Mouse (Mus musculus) neural tube, embryonic 13.5 days (tissue): Measurements from ENCODE around the gene Ldhb. TPM values are rescaled to one million over a fixed set of nuclear protein-coding genes. Genes with fewer than 3 reads are reported as not detected.
"Not testable (repeated sequence)": the region's sequence is repeated elsewhere in the genome, so short reads cannot be mapped to it uniquely, and the experiment has no call there.

Experiments
- ATAC-seq: fragments of 200-750 bp; cut with Nextera tagmentation; 2 replicates; pipeline ENCODE4 v1.8.0; 2017; ENCODE audit warnings: low read depth, mild to moderate bottlenecking, moderate TSS enrichment, moderate library complexity
- H3K27ac ChIP-seq: fragments of 300-500 bp; sonication (generic); replicated peaks from 2 replicates; pipeline ENCODE4 v1.5.1; 2015; ENCODE audit warnings: moderate library complexity, mild to moderate bottlenecking, inconsistent platforms
- H3K27me3 ChIP-seq: fragments of 300-500 bp; sonication (generic); 2 replicates; pipeline ENCODE4 v1.6.1; 2015; ENCODE audit warnings: mild to moderate bottlenecking, inconsistent platforms
- H3K36me3 ChIP-seq: fragments of 300-500 bp; sonication (generic); 2 replicates; pipeline ENCODE4 v1.6.1; 2015; ENCODE audit warnings: mild to moderate bottlenecking, inconsistent platforms
- H3K4me1 ChIP-seq: fragments of 300-500 bp; sonication (generic); replicated peaks from 2 replicates; pipeline ENCODE4 v1.6.1; 2015; ENCODE audit warnings: inconsistent platforms
- H3K4me2 ChIP-seq: fragments of 300-500 bp; sonication (generic); 2 replicates; pipeline ENCODE4 v1.6.1; 2015; ENCODE audit warnings: inconsistent platforms, mild to moderate bottlenecking, moderate library complexity
- H3K4me3 ChIP-seq: fragments of 300-500 bp; sonication (generic); 2 replicates; pipeline ENCODE4 v1.5.1; 2015; ENCODE audit warnings: mild to moderate bottlenecking, inconsistent platforms
- H3K9ac ChIP-seq: fragments of 300-500 bp; sonication (generic); 2 replicates; pipeline ENCODE4 v1.6.1; 2015; ENCODE audit warnings: moderate library complexity, mild to moderate bottlenecking, inconsistent platforms
- H3K9me3 ChIP-seq: fragments of 300-500 bp; sonication (generic); 2 replicates; pipeline ENCODE4 v1.6.1; 2016; ENCODE audit warnings: inconsistent platforms
- WGBS: fragments of 180-500 bp; shearing (Covaris S2); methylation state at CpG from one replicate; pipeline ENCODE4 v1.1.7; 2015; 5-methylcytosine and 5-hydroxymethylcytosine counted together
- polyA plus RNA-seq: library from polyadenylated mRNA; unstranded; fragments of >200 nt; fragmentation: Nextera tagmentation; extraction: Ambion mirVana; gene quantifications from 2 replicates; pipeline ENCODE4 v1.2.1, GENCODE M21; 2015

The Ldhb gene
- polyA plus RNA-seq, 1 experiment from 2014 or later, result 568 TPM

GRCm38 (mm10) chr6:142533412-142533811 lies 25.7 kb upstream of the Ldhb start:
- Histone ChIP-seq H3K4me2 (no peak overlapping the region), H3K36me3 (no peaks in the 10 kb centered on the region), H3K4me3 (no peak overlapping the region), H3K9me3 (no peaks in the 10 kb centered on the region), H3K27ac (no peak overlapping the region), H3K9ac (no peak overlapping the region), H3K4me1 (no peaks in the 10 kb centered on the region), H3K27me3 (no peaks in the 10 kb centered on the region)
- WGBS, result 79% methylated on average over 5 of the region's 5 CpGs
- ATAC-seq, result no peak

GRCm38 (mm10) chr6:142532686-142533085 lies 24.9 kb upstream of the Ldhb start:
- Histone ChIP-seq H3K27me3 (no peaks in the 10 kb centered on the region), H3K4me3 (no peak overlapping the region), H3K4me1 (no peaks in the 10 kb centered on the region), H3K36me3 (no peaks in the 10 kb centered on the region), H3K9me3 (no peaks in the 10 kb centered on the region), H3K9ac (no peak overlapping the region), H3K27ac (no peak overlapping the region), H3K4me2 (no peak overlapping the region)
- WGBS, result 95% methylated on average over 2 of the region's 2 CpGs
- no peak for ATAC-seq

- 95% methylated on average over 17 of the region's 17 CpGs for WGBS
- no peaks in the 10 kb centered on the region for H3K27me3 ChIP-seq
- no peak overlapping the region for H3K27ac ChIP-seq
- no peak overlapping the region for H3K4me2 ChIP-seq
- H3K9ac ChIP-seq, result no peak overlapping the region
- no peak for ATAC-seq
- no peak overlapping the region for H3K4me3 ChIP-seq
- no peaks in the 10 kb centered on the region for H3K4me1 ChIP-seq
- no peaks in the 10 kb centered on the region for H3K36me3 ChIP-seq
- no peaks in the 10 kb centered on the region for H3K9me3 ChIP-seq
Observed at GRCm38 (mm10) chr6:142532141-142532540, 24.4 kb upstream of the Ldhb start.

GRCm38 (mm10) chr6:142530378-142530777 lies 22.6 kb upstream of the Ldhb start:
- no peak for ATAC-seq
- no peaks in the 10 kb centered on the region for H3K36me3 ChIP-seq
- WGBS, result 68% methylated on average over 5 of the region's 5 CpGs

GRCm38 (mm10) chr6:142529680-142530079 lies 21.9 kb upstream of the Ldhb start:
- no peak overlapping the region for H3K4me2 ChIP-seq
- H3K4me1 ChIP-seq, result no peaks in the 10 kb centered on the region
- no peak overlapping the region for H3K9ac ChIP-seq
- no peak overlapping the region for H3K27ac ChIP-seq
- no peak overlapping the region for H3K4me3 ChIP-seq
- 81% methylated on average over 8 of the region's 8 CpGs for WGBS
- no peak for ATAC-seq
- H3K9me3 ChIP-seq, result no peaks in the 10 kb centered on the region
- H3K36me3 ChIP-seq, result no peaks in the 10 kb centered on the region
- no peaks in the 10 kb centered on the region for H3K27me3 ChIP-seq

More at GRCm38 (mm10) chr6:142530378-142530777, 22.6 kb upstream of the Ldhb start:
- no peak overlapping the region for H3K4me2 ChIP-seq
- no peaks in the 10 kb centered on the region for H3K4me1 ChIP-seq
- no peak overlapping the region for H3K9ac ChIP-seq
- no peaks in the 10 kb centered on the region for H3K9me3 ChIP-seq
- no peak overlapping the region for H3K27ac ChIP-seq
- no peak overlapping the region for H3K4me3 ChIP-seq
- H3K27me3 ChIP-seq, result no peaks in the 10 kb centered on the region

GRCm38 (mm10) chr6:142527931-142528562 lies 20.3 kb upstream of the Ldhb start:
- Histone ChIP-seq H3K4me1 (no peaks in the 10 kb centered on the region), H3K4me2 (no peak overlapping the region), H3K4me3 (no peak overlapping the region), H3K36me3 (no peaks in the 10 kb centered on the region), H3K9me3 (no peaks in the 10 kb centered on the region), H3K27me3 (no peaks in the 10 kb centered on the region), H3K9ac (no peak overlapping the region), H3K27ac (no peak overlapping the region)
- 60% methylated on average over 1 of the region's 1 CpGs for WGBS
- ATAC-seq, result no peak

GRCm38 (mm10) chr6:142524635-142525308 lies 17.0 kb upstream of the Ldhb start:
- Histone ChIP-seq H3K9me3 (no peaks in the 10 kb centered on the region), H3K27ac (no peak overlapping the region), H3K36me3 (no peaks in the 10 kb centered on the region), H3K27me3 (no peaks in the 10 kb centered on the region), H3K4me3 (no peak overlapping the region), H3K4me2 (no peak overlapping the region), H3K4me1 (no peaks in the 10 kb centered on the region), H3K9ac (no peak overlapping the region)
- ATAC-seq, result peak; percentile 82
- 17% methylated on average over 4 of the region's 4 CpGs for WGBS

GRCm38 (mm10) chr6:142521591-142522110 lies 13.9 kb upstream of the Ldhb start:
- H3K27ac ChIP-seq, result no peak overlapping the region
- H3K9ac ChIP-seq, result no peak overlapping the region
- no peaks in the 10 kb centered on the region for H3K4me1 ChIP-seq
- H3K9me3 ChIP-seq, result no peaks in the 10 kb centered on the region
- H3K4me3 ChIP-seq, result no peak overlapping the region
- WGBS, result 84% methylated on average over 12 of the region's 12 CpGs
- no peaks in the 10 kb centered on the region for H3K27me3 ChIP-seq
- no peak for ATAC-seq
- H3K4me2 ChIP-seq, result no peak overlapping the region
- no peaks in the 10 kb centered on the region for H3K36me3 ChIP-seq

- H3K27ac ChIP-seq, result no peak overlapping the region
- no peak overlapping the region for H3K4me2 ChIP-seq
- no peak overlapping the region for H3K4me3 ChIP-seq
- no peaks in the 10 kb centered on the region for H3K36me3 ChIP-seq
- ATAC-seq, result peak; percentile 78
- H3K4me1 ChIP-seq, result no peaks in the 10 kb centered on the region
- H3K9me3 ChIP-seq, result no peaks in the 10 kb centered on the region
- no peaks in the 10 kb centered on the region for H3K27me3 ChIP-seq
- no peak overlapping the region for H3K9ac ChIP-seq
- 17% methylated on average over 6 of the region's 6 CpGs for WGBS
Observed at GRCm38 (mm10) chr6:142519110-142519509, 11.4 kb upstream of the Ldhb start.

GRCm38 (mm10) chr6:142515379-142515778 lies 7.6 kb upstream of the Ldhb start:
- H3K9ac ChIP-seq, H3K9me3 ChIP-seq: not testable (repeated sequence)

GRCm38 (mm10) chr6:142514912-142515311 lies 7.2 kb upstream of the Ldhb start:
- Histone ChIP-seq H3K9me3 (no peaks in the 10 kb centered on the region), H3K27ac (no peak overlapping the region), H3K36me3 (no peaks in the 10 kb centered on the region), H3K27me3 (no peaks in the 10 kb centered on the region; the same call in 1 of the 2 replicates), H3K4me3 (no peak overlapping the region), H3K4me2 (no peak overlapping the region), H3K9ac (no peak overlapping the region), H3K4me1 (peaks cover 3% of the 10 kb centered on the region; the same call in 1 of the 2 replicates)
- ATAC-seq, result no peak
- 2% methylated on average over 10 of the region's 10 CpGs for WGBS

More at GRCm38 (mm10) chr6:142515379-142515778, 7.6 kb upstream of the Ldhb start:
- not testable (repeated sequence) for H3K36me3 ChIP-seq, H3K27ac ChIP-seq, H3K4me2 ChIP-seq, ATAC-seq, H3K4me1 ChIP-seq, H3K27me3 ChIP-seq, H3K4me3 ChIP-seq
- 79% methylated on average over 9 of the region's 9 CpGs for WGBS

GRCm38 (mm10) chr6:142512902-142513301 lies 5.1 kb upstream of the Ldhb start:
- Histone ChIP-seq H3K27me3 (peaks cover 11% of the 10 kb centered on the region), H3K4me1 (peaks cover 9% of the 10 kb centered on the region), H3K4me2 (no peak overlapping the region), H3K9ac (no peak overlapping the region), H3K36me3 (no peaks in the 10 kb centered on the region), H3K4me3 (no peak overlapping the region), H3K27ac (no peak overlapping the region), H3K9me3 (no peaks in the 10 kb centered on the region)
- WGBS, result 66% methylated on average over 3 of the region's 3 CpGs
- ATAC-seq, result no peak
